Mouse (Mus musculus) right cerebral cortex, postnatal 4 days (tissue): Measurements from ENCODE around the gene Gpc6.
"Not testable (repeated sequence)": the region's sequence is repeated elsewhere in the genome, so short reads cannot be mapped to it uniquely, and the experiment has no call there.

Experiments
- DNase-seq: peaks from one replicate; pipeline ENCODE4 v3.0.0-alpha.2; 2022

The Gpc6 gene

DNA sequence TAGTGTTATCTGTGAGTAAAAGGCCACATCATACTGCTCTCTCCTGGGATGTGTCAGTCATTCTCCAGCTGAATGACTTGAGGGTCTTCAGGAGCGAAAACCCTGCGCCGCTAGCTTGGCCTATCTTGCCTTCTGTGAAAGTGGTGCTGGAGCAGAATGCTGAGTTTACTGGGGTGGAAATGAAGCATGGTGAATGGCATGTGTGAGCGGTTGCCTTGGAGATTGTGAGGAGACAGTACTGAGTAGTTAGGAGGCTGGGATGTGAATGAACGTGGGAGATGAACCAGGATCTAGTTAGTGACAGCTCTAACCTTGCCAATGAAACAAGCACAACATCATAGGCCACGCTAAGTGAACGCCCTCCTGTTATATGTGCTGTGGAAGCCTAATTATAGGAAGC lies 458.1 kb downstream of the Gpc6 start:
- no peak for DNase-seq

DNA sequence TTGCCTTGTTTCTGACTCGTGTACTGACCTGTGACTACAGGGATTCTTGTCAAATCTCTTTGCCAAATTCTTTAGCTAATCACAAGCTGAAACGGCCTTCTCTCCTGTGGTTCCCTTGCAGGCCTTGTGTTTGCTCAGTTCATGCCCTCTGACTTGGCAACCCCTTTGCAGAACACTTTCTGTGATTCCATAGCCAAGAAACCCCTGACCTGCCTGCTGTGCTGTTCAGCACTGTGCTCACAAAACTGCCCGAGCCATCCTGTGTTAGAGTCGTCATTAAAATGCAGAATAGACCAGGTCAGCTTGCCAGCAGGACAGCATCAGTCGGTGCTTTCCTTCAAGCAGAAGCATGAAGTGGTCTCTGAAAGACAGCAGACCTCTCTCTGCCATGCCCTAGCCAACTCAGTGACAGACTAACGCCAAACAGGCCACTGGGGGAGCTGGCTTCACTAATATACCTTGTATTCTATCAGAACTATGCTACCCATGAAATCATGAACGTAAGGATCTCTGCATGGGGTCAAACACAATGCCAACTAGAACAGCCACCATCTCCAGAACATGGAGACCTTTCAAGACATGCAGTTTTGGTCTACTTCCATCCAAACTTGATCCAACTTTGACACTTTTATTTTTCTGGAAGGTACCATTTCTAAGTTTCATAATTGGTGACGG lies 459.1 kb downstream of the Gpc6 start:
- no peak for DNase-seq

DNA sequence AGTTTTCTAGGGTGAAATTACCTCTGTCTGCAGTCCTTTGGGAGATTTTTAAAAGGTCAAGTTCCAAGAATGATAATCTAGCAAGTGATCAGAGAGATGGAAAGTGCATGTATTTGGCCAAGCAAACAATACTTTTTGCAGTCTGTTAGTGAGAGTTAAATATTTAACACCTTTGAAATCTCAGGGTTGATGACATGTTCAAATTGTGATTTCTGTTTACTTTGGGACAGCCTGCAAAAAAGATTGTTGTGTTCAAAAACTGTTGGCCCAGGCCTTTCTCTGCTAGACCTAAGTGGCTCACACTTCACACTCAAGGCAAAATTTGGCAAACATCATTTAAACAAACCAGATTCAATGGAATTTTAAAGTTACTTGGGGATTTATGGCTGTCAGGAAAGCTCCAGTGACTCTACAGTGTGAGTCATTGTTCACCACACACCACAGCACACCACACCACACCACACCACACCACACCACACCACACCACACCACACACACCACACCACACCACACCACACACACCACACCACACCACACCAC lies 460.7 kb downstream of the Gpc6 start:
- no peak for DNase-seq

DNA sequence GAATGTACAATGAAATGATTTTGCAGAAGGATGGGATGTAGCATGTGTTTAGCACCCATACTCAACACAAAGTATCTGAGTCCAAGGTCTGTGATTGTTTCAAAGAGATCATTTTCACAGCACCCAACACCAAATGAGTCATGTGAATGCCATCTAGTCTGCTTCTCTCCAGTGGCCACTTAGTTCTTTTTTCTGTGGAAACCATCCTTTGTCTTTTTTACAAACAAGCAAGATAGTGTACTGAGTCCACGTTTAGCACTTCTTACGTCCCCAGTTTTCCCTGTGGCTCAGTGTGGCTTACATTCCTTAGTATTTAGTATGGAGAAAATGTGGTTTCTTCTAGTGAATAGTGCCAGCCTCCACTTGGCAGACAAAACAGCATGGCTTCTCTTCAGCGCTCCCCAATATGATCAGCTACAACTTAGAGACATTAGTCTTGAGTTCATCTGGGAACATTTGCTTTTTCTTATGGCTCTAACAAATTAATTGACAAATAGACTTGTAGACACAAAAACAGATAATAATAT lies 465.7 kb downstream of the Gpc6 start:
- no peak for DNase-seq

DNA sequence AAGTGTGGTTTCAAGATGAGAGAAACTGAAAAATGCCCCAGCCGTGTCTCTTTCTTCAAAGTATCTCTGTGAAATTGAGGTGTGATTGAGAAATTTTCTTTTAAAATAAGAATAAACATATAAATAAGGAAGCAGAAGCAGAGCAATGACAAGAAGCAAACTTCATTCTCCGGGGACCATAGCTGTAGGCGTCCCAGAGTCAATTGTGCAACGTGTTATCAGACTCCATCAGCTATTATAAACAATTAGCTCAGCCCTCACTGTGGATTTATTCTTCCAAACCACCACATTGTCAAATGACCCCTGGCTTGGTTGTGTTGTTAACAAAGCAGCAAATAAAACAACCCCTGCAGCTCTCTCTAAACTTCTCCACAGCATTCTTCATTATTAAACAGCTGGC lies 466.3 kb downstream of the Gpc6 start:
- DNase-seq: no peak

DNA sequence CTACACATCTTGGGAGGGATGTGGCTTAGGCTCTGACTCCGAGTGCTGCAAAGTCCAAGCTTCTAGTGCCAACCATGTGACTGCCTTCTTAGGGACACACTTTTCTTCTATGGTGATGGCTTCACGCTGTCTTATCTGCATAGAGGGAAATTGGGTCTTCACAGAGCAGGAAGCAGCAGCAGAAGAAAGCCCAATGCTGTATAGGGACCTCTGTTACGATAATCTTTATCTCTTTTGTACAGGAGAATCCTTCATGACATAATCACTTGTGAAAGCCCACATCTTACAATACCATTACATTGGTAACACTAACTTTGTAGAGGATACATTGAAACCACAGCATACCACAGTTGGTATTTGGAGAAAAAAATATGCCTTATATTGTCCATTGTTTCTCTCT lies 472.1 kb downstream of the Gpc6 start:
- no peak for DNase-seq

DNA sequence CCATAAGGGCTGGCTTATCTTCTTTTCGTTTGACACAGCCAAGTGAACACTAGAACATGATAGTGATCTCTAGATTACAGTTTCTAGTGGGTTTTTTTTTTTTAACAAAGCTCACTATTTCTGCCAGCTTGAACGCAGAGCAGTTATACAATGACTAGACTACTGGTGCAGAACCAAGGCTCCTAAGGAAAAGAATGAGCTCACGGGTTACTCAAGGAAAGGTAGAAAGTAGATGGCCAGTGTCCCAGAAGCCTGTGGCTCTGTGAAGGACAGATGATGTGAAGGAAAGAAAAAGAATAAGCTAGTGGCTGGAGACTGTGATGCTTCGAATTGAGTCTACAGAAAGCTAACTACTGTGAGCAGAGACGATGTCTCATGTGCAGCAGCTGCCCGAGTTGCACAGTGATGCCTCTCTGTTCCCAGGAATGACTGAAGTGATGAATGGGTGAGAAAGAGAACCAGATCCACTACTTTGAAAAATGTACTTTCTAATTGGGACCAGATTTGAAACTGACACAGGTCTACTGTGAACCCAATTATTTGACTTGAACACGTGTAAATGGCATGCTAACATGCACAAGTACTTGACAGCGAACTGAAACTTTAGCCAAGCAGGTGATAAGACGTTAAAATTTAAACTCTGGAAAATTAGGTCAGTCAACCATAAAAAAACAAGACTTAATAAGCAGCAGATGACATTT lies 482.9 kb downstream of the Gpc6 start:
- DNase-seq: no peak

DNA sequence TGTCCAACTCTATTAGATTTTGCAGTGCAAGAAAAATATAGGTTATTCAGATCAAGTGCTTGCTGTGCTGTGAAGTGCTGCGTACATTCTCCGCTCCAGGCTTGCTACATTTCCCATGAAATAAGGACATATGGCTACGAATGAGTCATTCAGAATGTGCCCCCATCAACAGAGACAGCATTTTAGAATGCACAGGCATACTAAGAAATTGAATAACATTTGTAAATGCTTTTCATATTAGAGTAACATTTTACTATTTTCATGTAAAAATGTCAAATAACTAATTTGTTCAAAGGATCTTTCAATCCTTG lies 483.4 kb downstream of the Gpc6 start:
- DNase-seq: no peak

DNA sequence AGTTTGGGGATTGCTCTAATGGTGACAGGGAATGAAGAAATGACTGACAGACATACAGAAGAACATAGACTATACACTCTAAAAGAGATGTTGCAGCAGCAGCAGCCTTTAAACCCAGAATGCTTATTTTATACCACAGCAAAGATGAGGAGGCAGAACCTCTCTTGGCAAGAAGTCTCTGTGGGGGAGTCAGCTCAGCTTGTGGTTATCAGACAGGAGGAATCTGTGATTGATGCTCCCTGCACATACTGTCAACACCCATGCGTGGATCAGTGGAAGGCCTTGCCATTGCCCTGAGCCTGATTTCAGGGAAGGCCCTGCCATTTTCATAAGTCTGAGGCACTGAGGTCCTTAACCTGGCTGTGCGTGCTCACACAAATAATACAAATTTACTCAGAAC lies 484.7 kb downstream of the Gpc6 start:
- DNase-seq: no peak

DNA sequence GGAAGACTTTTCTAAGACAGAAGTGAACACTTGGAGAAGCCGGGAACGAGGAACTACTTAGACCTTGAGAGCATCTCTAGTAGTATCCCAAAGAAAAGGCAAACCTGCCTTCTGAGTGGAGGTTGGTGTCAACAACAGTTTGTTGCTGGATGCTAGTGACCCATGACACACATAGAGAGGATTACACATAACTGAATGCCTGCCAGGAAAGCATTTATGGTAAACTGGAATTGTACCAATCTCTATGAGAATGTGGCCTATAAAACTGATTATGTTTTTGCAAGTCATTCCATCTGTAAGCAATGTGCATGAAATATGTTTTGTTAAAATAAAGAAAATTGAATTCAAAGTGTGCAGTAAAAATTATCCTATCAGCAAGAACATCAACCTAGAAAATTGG lies 485.4 kb downstream of the Gpc6 start:
- DNase-seq: no peak

DNA sequence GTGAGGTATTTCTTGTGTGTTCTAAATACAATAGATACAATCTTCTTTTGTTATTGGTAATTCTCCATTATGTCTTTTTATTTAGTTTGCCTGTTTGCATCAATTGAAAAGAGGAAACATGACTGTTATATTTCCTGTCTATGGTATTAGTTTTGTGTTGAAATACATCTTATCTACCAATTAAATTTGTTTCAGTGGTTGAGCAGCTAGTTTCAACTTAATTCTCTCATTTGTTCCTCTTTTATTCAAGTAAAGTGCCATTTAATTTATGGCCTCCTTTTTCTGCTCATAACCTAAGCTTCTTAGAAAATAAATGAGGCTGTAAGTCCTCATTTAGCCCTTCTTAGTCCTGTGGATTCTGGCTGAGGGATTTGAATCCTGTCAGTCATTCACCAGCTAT lies 489.9 kb downstream of the Gpc6 start:
- DNase-seq: no peak

DNA sequence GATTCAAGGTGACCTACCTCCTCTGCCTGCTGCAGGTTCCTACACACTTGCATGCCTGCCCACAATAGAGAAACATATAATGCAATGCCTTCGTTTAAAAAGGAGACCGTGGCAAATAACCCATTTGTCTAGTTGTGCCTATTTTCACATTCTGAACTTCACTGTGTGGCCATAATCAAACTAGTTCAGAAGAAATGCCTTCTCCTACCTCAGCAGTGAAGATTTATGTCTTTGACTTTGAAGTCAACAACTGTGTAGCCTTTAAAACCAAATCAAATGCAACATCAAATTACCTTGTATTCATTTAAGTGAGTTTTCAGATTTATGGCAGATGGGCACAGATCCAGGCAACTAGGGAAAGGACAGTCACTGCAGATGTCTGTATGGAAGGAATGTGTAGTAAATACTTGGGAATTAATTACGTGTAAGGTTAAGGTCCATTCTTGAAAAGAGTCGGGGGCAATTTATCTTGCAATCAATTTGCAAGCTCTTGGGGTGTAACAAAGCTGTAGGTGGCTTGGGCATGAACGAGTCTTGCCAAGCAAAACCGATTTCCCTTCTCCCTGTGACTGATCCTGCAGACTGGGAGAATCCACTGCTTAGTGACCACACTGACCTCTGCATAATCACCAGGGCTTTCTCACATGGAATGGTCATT lies 494.6 kb downstream of the Gpc6 start:
- no peak for DNase-seq

DNA sequence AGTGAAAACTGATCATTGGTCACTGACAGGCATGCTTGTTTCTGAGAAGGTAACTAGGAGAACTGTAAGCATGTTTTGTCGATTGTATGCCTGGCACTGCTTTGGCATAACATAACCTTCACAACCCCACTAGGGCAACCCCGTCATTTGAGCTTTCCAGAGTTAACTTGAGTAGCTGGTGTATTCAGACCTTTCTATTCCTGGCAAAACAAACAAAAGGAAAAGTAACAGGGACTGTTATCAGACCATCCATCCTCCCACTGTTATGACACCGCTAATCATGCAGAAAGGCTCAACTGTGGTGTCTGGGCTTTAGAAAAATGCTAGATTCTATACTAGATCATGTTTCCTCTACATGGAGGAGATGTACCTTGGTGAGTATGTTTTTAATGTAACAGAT lies 496.1 kb downstream of the Gpc6 start:
- no peak for DNase-seq

DNA sequence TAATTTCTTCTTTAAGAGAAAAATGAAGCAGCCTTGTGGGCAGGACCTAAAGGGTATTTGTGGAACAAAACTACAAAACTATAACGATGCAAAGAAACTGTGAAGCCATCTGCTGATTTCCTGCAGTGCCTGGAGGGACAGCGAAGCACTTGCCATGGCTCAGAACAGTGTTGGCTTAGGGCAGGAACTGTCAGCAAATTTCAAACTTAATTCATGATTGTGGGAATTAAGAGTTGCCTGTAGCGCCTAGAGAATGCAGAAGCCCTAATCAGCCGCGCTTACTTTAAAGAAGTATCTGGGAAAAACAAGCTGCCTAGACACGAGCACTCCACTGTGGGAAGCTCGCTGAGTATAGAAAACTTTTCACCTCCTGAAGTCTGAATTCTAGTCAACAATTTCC lies 501.0 kb downstream of the Gpc6 start:
- no peak for DNase-seq

DNA sequence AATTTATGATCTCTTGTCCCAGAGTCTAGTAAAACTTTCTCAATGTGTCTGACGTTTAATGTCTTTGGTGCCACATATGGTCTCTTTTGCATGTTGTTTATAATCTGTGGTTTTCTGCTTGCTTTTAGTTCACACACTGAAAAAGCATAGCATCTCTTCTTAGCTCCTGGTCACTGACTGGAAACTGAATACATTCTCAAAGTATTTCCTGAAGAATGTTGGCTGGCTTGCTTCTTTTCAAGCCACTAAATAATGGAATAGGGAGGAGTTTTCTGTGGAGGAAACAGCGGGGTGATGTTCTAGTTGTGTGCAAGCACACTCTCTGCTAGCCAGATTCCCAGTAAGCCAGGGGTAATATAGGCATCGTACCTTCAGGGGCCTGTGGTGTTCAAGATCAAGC lies 502.7 kb downstream of the Gpc6 start:
- DNase-seq: no peak

DNA sequence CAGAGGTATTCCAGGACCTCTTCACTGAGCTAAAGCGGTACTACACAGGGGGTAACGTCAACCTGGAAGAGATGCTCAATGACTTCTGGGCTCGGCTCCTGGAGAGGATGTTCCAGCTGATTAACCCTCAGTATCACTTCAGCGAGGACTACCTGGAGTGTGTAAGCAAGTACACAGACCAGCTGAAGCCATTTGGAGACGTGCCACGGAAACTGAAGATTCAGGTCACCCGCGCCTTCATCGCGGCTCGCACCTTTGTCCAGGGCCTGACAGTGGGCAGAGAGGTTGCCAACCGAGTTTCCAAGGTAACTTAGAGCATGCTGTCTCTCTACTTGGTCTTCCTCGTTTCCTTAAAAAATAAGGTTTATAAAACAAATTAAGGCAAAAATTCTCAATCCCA lies 510.6 kb downstream of the Gpc6 start:
- DNase-seq: no peak

DNA sequence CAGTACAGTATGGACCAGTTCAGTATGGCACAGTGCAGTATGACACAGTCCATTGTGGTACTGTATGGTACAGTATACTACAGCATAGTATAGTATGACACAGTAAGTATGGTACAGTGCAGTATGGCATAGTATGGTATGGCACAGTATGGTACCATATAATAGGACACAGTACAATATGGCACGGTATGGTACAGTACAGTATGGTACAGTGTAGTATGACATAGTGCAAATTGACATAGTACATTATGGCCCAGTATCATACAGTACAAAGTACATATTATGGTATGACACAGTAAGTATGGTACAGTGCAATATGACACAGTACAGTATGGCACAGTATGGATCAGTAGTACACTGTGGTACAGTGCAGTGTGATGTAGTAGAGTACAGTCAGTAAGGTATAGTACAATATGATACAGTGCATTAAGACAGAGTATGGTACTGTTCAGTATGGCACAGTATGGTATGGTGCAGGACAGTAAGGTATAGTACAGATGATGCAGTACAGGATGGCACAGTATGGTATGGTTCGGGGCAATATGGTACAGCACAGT lies 521.6 kb downstream of the Gpc6 start:
- not testable (repeated sequence) for DNase-seq

DNA sequence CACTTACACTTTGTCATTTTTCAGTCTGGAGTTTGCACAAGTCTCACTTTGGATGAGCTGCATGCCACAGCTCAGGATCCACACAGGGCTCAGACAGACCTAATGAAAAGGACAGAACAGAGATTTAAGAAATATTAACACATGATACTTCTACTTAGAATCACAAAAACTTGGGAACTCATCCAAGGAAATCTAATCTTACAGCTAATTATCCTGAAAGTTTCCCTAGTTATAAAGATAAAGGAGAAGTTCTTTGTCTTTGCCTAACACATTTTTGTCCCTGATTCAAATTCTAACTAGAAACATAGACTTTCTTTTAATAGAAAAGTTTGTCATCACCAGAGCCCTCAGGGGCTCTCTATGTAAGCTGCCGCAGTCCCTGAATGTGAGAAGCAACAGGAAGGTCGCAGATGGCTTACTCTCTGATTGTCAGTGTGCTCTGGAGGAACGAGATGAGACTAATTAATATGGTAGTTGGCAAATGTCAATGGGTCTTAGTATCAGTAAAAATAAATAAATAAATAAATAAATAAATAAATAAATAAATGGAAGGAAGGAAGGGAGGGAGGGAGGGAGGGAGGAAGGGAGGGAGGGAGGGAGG lies 526.4 kb downstream of the Gpc6 start:
- no peak for DNase-seq

DNA sequence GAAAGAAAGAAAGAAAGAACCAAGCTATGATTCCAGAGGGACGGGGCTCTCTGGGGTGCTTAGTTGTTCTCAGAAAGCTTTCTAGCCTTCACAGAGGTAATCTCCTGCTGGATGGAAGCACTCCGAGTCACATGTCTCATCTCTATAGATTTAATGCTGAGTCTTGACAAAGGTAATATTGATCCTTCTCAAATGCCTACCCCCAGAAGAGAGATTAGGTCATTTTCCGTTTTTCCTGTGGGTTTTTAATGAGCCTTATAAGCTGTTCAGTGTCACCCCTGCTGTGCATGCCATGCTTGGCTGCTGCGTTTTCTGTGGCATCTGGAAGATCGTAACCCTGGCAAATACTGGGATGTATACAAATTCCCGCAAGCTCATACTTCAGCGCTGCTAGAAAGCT lies 527.0 kb downstream of the Gpc6 start:
- DNase-seq: no peak

DNA sequence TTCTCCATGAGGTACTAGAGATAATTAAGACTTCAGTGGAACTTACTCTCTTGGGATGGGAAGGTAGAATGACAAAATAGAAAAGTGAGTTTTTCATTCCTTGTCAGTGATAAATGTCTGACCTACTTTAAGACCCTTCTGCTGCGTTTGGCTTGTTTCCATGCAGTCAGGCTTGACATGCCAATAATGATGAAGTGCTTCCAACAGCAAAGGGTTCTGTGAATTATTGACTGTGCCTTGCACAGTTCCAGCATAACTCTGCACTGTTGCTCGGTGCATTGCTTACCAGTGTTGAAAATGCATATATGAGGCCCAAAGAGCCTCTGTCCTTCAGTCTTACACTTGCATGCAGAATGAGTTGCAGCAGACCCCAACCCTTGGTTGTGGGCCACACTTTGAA lies 548.3 kb downstream of the Gpc6 start:
- DNase-seq: no peak

DNA sequence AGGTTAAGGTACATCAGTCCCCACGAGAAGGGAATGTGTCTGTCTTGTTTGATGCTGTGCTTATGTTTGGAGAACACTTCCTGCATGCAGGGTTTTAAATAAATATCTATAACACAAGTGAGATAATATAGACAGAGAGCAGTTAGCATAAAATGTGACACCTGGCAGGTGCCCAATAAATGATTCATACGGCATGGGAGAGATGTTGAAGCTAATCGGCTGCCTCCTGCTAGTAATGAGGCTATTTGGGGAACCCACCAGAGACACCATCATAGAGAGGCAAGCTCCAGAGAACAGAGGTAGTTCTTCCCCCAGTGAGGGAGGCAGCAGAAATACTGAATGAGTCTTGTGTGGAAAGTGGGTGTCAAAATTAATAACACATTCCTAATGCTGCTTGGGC lies 553.8 kb downstream of the Gpc6 start:
- no peak for DNase-seq

DNA sequence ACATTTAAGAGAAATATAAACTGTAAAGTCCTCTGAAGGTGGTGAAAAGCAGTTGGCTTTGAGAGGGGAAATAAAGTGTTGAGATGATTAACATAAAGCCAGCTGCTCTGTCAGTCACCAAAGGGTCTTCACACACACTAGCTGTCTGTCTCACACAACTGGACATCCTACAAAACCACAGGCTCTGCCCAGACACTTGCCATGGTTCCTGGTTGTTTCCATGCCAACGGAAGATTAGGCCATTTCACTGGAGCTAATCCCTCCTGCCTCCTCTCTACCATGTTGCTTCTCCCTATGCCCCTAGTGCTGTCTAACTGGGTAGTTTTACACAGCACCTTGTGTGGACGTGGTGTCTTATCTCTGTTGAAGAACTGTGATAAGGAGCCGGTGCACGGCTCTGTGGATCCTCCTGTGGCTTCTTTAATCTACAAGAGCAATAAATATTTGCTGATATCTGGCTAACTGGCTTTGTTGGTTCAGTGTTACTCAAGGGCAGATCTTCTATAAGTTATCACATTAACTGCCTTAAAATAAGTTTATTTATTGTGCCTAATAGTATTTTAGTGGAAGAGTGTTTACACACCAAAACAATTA lies 562.1 kb downstream of the Gpc6 start:
- no peak for DNase-seq

DNA sequence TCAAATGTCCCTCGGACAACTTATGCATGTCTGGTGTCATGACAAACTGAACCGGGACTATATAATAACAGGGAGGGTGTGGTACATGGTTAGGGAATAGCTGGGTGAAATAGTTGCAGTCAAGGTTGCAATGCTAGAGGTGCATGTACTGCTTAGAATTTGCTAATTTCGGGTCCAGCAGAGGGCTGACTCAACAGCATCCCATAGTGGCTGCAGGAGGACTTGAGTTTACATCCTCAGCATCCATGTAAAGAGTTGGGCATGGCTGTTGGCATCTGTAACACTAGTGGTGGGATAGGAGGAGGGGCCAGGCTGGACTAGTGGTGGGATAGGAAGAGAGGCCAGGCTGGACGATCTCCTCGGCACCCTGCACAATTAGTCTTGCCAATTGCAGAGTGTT lies 565.4 kb downstream of the Gpc6 start:
- no peak for DNase-seq
